Mouse (Mus musculus) embryonic facial prominence, embryonic 11.5 days (tissue): ENCODE results near the gene Plekhm1. TPM values are rescaled to one million over a fixed set of nuclear protein-coding genes. Genes with fewer than 3 reads are reported as not detected.

Experiments
- ATAC-seq: fragments of 200-750 bp; cut with Nextera tagmentation; replicated peaks from 2 replicates; pipeline ENCODE4 v1.8.0; 2017; ENCODE audit warnings: low read depth; ENCODE audit not compliant: insufficient number of reproducible peaks, low FRiP score, low TSS enrichment
- DNase-seq: peaks from one replicate; pipeline ENCODE4 v3.0.0-alpha.2; 2015; ENCODE audit warnings: low spot score
- H3K27ac ChIP-seq: fragments of 300-500 bp; sonication (generic); replicated peaks from 2 replicates; pipeline ENCODE4 v1.5.1; 2014; ENCODE audit warnings: mild to moderate bottlenecking, low read depth, low read length, control low read depth
- H3K27me3 ChIP-seq: fragments of 300-500 bp; sonication (generic); 2 replicates; pipeline ENCODE4 v1.6.1; 2014; ENCODE audit warnings: mild to moderate bottlenecking, low read length, moderate library complexity, mixed read lengths; ENCODE audit not compliant: control insufficient read depth, insufficient read depth
- H3K36me3 ChIP-seq: fragments of 300-500 bp; sonication (generic); replicated peaks from 2 replicates; pipeline ENCODE4 v1.6.1; 2014; ENCODE audit warnings: low read depth, mild to moderate bottlenecking, low read length, moderate library complexity, mixed read lengths; ENCODE audit not compliant: control insufficient read depth, insufficient read depth
- H3K4me1 ChIP-seq: fragments of 300-500 bp; sonication (generic); 2 replicates; pipeline ENCODE4 v1.6.1; 2014; ENCODE audit warnings: low read length, mixed read lengths; ENCODE audit not compliant: control insufficient read depth, insufficient read depth
- H3K4me2 ChIP-seq: fragments of 300-500 bp; sonication (generic); 2 replicates; pipeline ENCODE4 v1.6.1; 2014; ENCODE audit warnings: low read depth, mild to moderate bottlenecking, control low read depth, low read length, moderate library complexity
- H3K4me3 ChIP-seq: fragments of 300-500 bp; sonication (generic); 2 replicates; pipeline ENCODE4 v1.5.1; 2014; ENCODE audit warnings: low read depth, low read length, control low read depth
- H3K9ac ChIP-seq: fragments of 300-500 bp; sonication (generic); replicated peaks from 2 replicates; pipeline ENCODE4 v1.6.1; 2014; ENCODE audit warnings: mild to moderate bottlenecking, control low read depth, low read length
- H3K9me3 ChIP-seq: fragments of 300-500 bp; sonication (generic); replicated peaks from 2 replicates; pipeline ENCODE4 v1.6.1; 2016; ENCODE audit warnings: mild to moderate bottlenecking, low read length, inconsistent platforms, mixed read lengths; ENCODE audit not compliant: control insufficient read depth
- whole genome bisulfite sequencing: fragments of 180-500 bp; shearing (Covaris S2); extraction: QIAGEN DNeasy Blood & Tissue Kit; methylation state at CpG from one replicate; pipeline ENCODE4 v1.1.7; 2014; 5-methylcytosine and 5-hydroxymethylcytosine counted together
- polyA plus RNA-seq: library from polyadenylated mRNA; unstranded; fragments of >200 nt; fragmentation: Nextera tagmentation; extraction: Ambion mirVana; gene quantifications from 2 replicates; pipeline ENCODE4 v1.2.1, GENCODE M21; 2014

The Plekhm1 gene
- polyA plus RNA-seq, 1 experiment from 2014 or later: 5.2 TPM

DNA sequence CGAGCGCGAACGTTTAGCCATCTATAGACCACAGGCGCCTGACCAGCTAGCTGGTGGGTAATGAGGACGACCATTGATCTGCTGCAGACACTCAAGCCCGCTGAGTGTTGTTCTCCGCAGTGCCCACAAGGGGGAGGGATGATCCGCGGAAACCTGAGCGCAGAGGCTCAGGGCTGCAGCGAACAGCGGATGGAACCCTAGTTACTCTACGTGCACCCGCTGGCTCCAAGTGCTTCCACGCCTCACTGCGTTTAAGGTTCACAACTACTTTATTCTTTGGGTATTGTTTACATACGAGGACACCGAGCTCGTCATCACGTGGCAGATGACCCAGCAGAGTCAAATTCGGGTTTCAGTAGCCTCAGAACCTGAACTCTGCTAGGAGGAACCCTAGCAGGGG lies 53.4 kb downstream of the Plekhm1 start:
- peaks cover 48% of the 10 kb centered on the region for H3K27me3 ChIP-seq
- H3K9ac ChIP-seq: no peak overlapping the region
- peaks cover 16% of the 10 kb centered on the region for H3K4me1 ChIP-seq
- DNase-seq (peak; percentile 88), ATAC-seq (no peak)
- H3K4me2 ChIP-seq: peak overlapping the region; percentile 21
- under 1% methylated on average over 22 of the region's 22 CpGs for WGBS
- H3K36me3 ChIP-seq: no peaks in the 10 kb centered on the region
- peak overlapping the region; percentile 10; the same call in 1 of the 2 replicates for H3K4me3 ChIP-seq
- H3K27ac ChIP-seq: no peak overlapping the region
- H3K9me3 ChIP-seq: no peaks in the 10 kb centered on the region

DNA sequence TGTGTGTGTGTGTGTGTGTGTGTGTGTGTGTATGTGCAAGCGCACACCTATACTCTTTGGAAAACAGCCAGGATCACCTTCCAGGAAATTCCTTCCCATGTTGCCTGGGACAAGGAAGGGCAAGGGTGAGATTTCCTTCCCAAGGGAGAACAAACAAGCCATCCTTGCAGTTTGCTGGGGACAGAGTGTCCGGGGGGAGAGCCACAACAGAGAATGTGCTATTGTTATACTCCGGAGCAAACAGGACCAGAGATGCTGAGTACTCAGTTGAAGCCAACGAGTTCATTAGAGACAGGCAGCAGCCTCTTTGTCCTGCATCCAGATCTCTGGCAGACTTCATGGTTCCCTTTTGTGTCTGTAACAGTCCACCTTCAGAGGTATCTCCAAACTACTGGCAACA lies 54.2 kb downstream of the Plekhm1 start:
- Histone ChIP-seq H3K4me1 (peaks cover 14% of the 10 kb centered on the region), H3K27ac (no peak overlapping the region), H3K4me3 (no peak overlapping the region), H3K9ac (no peak overlapping the region), H3K27me3 (peaks cover 40% of the 10 kb centered on the region), H3K36me3 (no peaks in the 10 kb centered on the region), H3K4me2 (no peak overlapping the region), H3K9me3 (no peaks in the 10 kb centered on the region)
- no peak for ATAC-seq
- WGBS: 67% methylated on average over 4 of the region's 4 CpGs
- DNase-seq: no peak

DNA sequence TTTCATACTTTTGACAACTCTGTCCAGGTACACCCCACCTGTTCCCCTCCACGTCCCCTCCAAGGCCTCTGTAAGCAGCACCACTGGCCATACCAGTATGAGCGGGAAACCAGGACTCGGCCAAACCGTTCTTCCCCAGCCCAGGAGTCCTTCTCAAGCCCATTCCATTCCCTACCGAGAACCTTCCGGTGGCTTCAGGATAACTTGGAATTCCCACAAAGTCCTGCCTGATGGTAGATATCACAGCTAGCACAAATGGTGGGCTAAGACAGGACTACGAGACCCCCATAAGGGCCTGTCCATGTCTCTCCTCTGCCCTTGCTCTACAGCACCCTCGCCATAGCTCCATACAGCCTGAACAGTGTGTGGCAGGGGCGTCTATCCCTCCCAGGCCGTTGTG lies 54.8 kb downstream of the Plekhm1 start:
- DNase-seq: no peak
- peaks cover 34% of the 10 kb centered on the region for H3K27me3 ChIP-seq
- no peaks in the 10 kb centered on the region for H3K9me3 ChIP-seq
- no peaks in the 10 kb centered on the region for H3K36me3 ChIP-seq
- WGBS: 90% methylated on average over 10 of the region's 10 CpGs
- H3K4me1 ChIP-seq: peaks cover 13% of the 10 kb centered on the region; the same call in 1 of the 2 replicates
- no peak overlapping the region for H3K9ac ChIP-seq
- no peak for ATAC-seq
- H3K4me2 ChIP-seq: no peak overlapping the region
- no peak overlapping the region for H3K4me3 ChIP-seq
- H3K27ac ChIP-seq: no peak overlapping the region

DNA sequence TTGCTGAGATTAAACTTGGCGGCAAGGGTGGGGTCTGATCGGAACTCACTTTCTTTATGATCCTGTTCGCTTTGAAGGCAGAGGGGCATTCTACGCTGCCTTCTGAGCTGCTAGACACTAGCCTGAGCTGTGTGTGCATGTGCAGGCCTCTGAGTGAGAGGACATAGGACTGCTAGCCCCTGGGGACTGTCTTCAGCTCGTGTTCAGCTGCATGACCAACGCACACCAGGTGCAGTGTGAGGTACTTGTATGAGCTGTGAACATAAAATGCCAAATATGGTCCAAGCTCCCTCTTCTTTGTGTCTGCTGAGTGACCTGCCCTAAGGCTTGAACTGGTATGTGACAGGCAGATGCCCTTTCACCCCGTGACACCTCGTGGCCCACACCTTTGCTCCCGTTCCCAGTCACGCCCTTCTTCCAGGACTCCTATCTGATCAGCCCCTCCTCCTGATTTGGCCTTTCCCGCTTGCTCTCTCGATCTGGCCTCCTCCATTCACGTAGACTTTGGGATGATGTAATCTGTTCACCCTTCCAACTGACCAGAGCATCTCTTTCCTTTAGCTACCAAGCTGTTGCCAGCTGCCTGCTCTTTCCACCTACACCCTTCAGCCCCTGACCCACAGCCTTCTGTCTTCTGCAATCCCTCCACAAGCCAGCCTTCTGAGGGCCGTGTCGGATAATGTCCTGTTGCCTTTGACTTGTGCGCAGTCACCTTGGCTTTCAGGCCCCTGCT lies 55.4 kb downstream of the Plekhm1 start:
- no peak overlapping the region for H3K9ac ChIP-seq
- peaks cover 28% of the 10 kb centered on the region for H3K27me3 ChIP-seq
- whole genome bisulfite sequencing: 71% methylated on average over 16 of the region's 16 CpGs

DNA sequence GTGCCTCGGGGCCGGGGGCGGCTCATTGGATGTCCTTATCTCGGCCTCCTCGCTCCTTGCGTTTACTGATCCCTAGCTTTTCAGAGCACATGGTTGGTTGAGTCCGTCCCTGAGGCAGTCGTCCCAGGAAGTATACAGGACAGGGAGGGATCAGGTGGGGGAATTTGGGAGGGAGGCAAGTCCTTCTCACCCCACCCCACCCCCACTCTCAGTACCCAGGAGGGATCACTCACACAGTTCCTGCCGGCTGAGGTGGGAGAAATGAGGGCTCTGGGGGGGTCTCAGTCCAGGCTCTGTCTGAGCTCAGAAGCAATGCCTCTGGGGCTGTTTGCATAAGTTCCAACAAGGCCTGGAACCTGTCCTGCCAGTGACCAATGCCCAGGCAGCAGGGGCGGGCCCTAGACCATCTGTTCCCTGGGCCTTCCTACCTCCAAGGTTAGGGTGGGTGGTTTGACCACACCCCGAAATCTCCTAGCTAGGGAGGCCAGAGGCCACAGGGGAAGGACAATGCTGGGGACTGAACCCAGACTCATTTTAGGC lies 56.4 kb downstream of the Plekhm1 start:
- H3K27me3 ChIP-seq: peaks cover 18% of the 10 kb centered on the region

More for the DNA sequence above, 55.4 kb downstream of the Plekhm1 start:
- no peak overlapping the region for H3K4me2 ChIP-seq
- H3K27ac ChIP-seq: no peak overlapping the region
- H3K4me1 ChIP-seq: peaks cover 9% of the 10 kb centered on the region; the same call in 1 of the 2 replicates
- no peaks in the 10 kb centered on the region for H3K9me3 ChIP-seq
- no peak overlapping the region for H3K4me3 ChIP-seq
- ATAC-seq (no peak), DNase-seq (no peak)
- H3K36me3 ChIP-seq: no peaks in the 10 kb centered on the region

DNA sequence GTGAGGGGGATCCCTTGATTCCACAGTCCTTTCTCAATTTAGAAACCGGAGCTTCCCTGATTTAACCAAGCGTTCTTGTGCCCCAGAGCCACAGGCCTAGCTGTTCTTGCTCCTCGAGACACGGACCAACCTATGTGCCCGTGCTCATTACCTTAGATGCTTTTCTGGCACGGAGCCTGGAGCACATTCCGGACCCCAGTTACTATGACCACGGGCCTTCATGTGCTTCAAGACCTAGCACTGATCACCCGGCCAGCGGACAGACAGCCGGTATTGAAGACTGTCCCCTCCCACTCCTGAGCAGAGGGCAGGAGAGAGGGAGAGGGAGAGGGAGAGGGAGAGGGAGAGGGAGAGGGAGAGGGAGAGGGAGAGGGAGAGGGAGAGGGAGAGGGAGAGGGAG lies 57.2 kb downstream of the Plekhm1 start:
- H3K4me2 ChIP-seq: no peak overlapping the region
- H3K4me1 ChIP-seq: 0 out of 2 replicates have a peak, but pooled peaks cover 8% of the 10 kb centered on the region
- H3K4me3 ChIP-seq: no peak overlapping the region
- no peak overlapping the region for H3K9ac ChIP-seq
- DNase-seq (no peak), ATAC-seq (no peak)
- H3K9me3 ChIP-seq: no peaks in the 10 kb centered on the region
- 29% methylated on average over 11 of the region's 11 CpGs for WGBS
- H3K27ac ChIP-seq: no peak overlapping the region
- peaks cover 9% of the 10 kb centered on the region for H3K27me3 ChIP-seq
- no peaks in the 10 kb centered on the region for H3K36me3 ChIP-seq

More for the DNA sequence above, 56.4 kb downstream of the Plekhm1 start:
- 20% methylated on average over 11 of the region's 11 CpGs for WGBS
- H3K4me3 ChIP-seq: no peak overlapping the region
- no peak for DNase-seq
- H3K36me3 ChIP-seq: no peaks in the 10 kb centered on the region
- no peak overlapping the region; the same call in 1 of the 2 replicates for H3K4me2 ChIP-seq
- no peak for ATAC-seq
- 0 out of 2 replicates have a peak, but pooled peaks cover 8% of the 10 kb centered on the region for H3K4me1 ChIP-seq
- no peaks in the 10 kb centered on the region for H3K9me3 ChIP-seq
- no peak overlapping the region for H3K27ac ChIP-seq
- H3K9ac ChIP-seq: no peak overlapping the region

DNA sequence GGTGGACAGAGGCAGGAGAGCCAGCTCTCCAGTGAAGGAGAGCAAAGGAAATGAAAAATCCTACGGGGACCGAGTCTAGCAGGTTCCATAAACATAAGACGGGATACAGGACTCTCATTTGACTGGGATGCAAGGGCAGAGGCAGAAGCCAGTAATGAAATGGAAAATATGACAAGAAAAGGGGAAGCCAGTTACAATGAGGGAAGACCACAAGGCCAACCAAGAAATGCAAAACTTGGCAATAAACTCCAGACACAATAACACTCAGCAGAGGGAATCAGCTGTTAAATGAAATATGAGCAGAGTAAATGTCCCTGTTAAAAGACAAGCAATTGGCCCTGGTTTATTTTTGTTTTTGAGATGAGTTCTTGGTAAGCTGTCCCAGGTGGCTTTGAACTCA lies 58.5 kb downstream of the Plekhm1 start:
- Histone ChIP-seq H3K9ac (no peak overlapping the region), H3K9me3 (no peaks in the 10 kb centered on the region), H3K27me3 (peaks cover 2% of the 10 kb centered on the region; the same call in 1 of the 2 replicates), H3K4me2 (no peak overlapping the region), H3K27ac (no peak overlapping the region), H3K4me3 (no peak overlapping the region), H3K36me3 (no peaks in the 10 kb centered on the region), H3K4me1 (0 out of 2 replicates have a peak, but pooled peaks cover 3% of the 10 kb centered on the region)
- DNase-seq: no peak
- 79% methylated on average over 3 of the region's 3 CpGs for WGBS
- no peak for ATAC-seq

DNA sequence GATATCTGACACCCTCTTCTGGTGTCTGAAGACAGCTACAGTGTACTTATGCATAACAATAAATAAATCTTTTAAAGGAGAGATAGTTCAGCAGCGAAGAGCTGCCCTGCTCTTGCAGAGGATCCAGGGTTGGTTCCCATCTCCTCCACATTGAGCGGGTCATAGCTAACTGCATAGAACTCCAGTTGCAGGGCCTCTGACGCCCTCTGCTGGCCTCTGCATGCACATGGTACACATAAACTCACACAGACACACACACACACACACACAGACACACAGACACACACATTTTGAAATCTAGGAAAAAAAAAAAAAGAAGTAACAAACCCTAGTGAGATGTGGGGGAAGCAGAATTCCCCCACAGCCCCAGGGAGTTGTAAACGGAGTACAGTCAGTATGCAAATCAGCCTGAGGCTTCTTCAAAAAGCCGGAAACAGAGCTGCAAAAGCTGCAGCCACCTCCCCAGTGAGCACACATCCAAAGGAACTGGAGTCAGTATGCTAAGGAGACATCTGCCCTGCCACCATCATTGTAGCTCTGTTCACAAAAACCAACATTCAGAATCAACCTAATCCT lies 60.2 kb downstream of the Plekhm1 start:
- ATAC-seq (no peak), DNase-seq (no peak)
- 0 out of 2 replicates have a peak, but pooled peaks cover 3% of the 10 kb centered on the region for H3K4me1 ChIP-seq
- no peak overlapping the region for H3K9ac ChIP-seq
- H3K36me3 ChIP-seq: no peaks in the 10 kb centered on the region
- H3K4me2 ChIP-seq: no peak overlapping the region
- no peaks in the 10 kb centered on the region for H3K9me3 ChIP-seq
- H3K27ac ChIP-seq: no peak overlapping the region
- H3K4me3 ChIP-seq: no peak overlapping the region
- WGBS: 82% methylated on average over 5 of the region's 5 CpGs
- peaks cover 2% of the 10 kb centered on the region; the same call in 1 of the 2 replicates for H3K27me3 ChIP-seq
